Mouse (Mus musculus): ENCODE results near the gene Tle6. TPM values are rescaled to one million over a fixed set of nuclear protein-coding genes. Genes with fewer than 3 reads are reported as not detected.
"Not testable (repeated sequence)": the region's sequence is repeated elsewhere in the genome, so short reads cannot be mapped to it uniquely, and the experiment has no call there.

The Tle6 gene
- polyA plus RNA-seq, 1 experiment from 2014 or later: 30.1 TPM

DNA sequence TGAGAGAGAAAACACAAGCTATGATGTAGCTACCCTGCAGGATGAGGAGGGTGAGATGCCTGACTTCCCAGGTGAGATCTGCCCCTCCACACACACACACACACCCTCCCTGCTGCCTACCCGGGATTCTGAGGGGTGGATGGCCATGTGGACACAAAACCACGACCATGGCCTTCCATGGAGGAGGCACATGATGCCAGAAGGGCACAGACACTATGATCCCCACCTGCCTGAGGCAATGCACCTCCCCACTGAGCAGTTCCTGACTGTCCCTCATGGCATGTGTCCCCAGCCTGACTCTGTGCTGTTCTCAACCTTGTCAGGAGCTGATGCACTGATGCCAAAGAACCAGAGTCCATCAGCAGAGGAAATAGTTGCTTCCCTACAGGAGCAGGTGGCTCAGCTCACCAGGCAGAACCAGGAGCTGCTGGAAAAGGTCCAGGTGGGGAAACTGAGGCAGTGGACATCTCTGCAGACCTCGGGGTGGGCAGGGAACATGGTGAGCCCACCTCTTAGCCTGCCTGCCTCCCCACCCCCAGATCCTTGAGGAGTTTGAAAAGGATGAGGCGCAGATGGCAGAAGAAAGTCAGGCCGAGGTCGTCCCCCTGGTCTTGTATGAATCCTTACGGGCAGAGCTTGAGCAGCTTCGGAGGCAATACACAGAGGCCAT is 41.2 kb upstream of the Tle6 start:
- H3K27ac ChIP-seq (ENCODE audit: low read length): no peak overlapping the region; the same call in 1 of the 2 replicates
- H3K4me3 ChIP-seq (ENCODE audit: low read length): peak overlapping the region; percentile 85
- H3K9me3 ChIP-seq (ENCODE audit: control insufficient read depth, low read length): no peaks in the 10 kb centered on the region
- H3K4me1 ChIP-seq (replicated peaks; ENCODE audit: control insufficient read depth, insufficient read depth, low read length): peaks cover 12% of the 10 kb centered on the region
- WGBS: 75% methylated on average over 8 of the region's 8 CpGs
- peak overlapping the region; percentile 97 for H3K9ac ChIP-seq (ENCODE audit: low read length)
- ATAC-seq (ENCODE audit: low read depth): no peak
- no peaks in the 10 kb centered on the region for H3K36me3 ChIP-seq (ENCODE audit: control insufficient read depth, insufficient read depth, low read length)
- H3K4me2 ChIP-seq (ENCODE audit: low read depth, low read length): peak overlapping the region; percentile 92
- H3K27me3 ChIP-seq (ENCODE audit: control insufficient read depth, insufficient read depth, low read depth, low read length): no peaks in the 10 kb centered on the region

DNA sequence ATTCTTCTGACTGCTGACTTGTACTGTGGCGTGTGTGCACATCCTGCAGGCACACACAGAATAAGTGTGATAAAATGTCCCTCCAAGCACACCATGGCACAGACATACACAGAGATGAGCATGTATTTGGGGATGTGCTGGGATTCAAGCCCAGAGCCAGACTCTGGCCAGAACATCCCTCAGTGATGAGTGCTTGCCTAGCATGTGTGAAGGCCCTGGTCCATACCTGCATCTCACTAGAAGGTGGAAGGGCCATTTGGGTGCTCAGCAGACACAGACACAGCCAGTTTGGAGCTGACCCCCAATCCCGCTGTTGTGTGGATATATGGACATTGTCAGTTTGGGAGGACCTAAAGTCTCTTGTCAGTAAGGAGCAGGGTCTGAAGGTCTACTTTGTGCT is 40.7 kb upstream of the Tle6 start:
- ATAC-seq (ENCODE audit: low read depth): no peak
- H3K9ac ChIP-seq (ENCODE audit: low read length): no peak overlapping the region

DNA sequence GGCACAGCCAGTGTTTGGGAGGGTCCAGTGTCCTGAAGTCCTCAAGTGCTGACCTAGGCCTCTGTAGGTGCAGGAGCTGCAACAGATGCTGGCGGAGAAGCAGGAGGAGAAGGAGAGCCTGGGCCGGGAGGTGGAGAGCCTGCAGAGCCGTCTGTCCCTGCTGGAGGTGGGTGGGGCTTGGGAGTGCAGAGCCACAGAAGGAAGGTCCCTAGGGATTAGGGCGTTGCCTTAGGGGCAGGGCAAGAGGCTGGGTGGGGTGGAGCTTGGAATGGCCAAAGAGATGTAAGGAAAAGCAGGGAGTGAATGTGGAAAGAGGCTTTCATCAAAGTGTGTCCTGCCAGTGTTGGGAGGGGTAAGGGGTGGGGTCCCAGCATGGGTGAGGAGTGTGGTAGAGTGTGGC is 40.0 kb upstream of the Tle6 start:
- not testable (repeated sequence) for H3K27me3 ChIP-seq (ENCODE audit: control insufficient read depth, insufficient read depth, low read depth, low read length); H3K9me3 ChIP-seq (ENCODE audit: control insufficient read depth, low read length); ATAC-seq (ENCODE audit: low read depth); H3K36me3 ChIP-seq (ENCODE audit: control insufficient read depth, insufficient read depth, low read length); H3K27ac ChIP-seq (ENCODE audit: low read length); H3K4me3 ChIP-seq (ENCODE audit: low read length); H3K9ac ChIP-seq (ENCODE audit: low read length); H3K4me2 ChIP-seq (ENCODE audit: low read depth, low read length)
- peaks cover 12% of the 10 kb centered on the region for H3K4me1 ChIP-seq (replicated peaks; ENCODE audit: control insufficient read depth, insufficient read depth, low read length)
- WGBS: 27% methylated on average over 4 of the region's 4 CpGs

More for the DNA sequence above, 40.7 kb upstream of the Tle6 start:
- H3K4me2 ChIP-seq (ENCODE audit: low read depth, low read length): no peak overlapping the region
- no peak overlapping the region for H3K4me3 ChIP-seq (ENCODE audit: low read length)
- peaks cover 12% of the 10 kb centered on the region for H3K4me1 ChIP-seq (replicated peaks; ENCODE audit: control insufficient read depth, insufficient read depth, low read length)
- no peaks in the 10 kb centered on the region for H3K36me3 ChIP-seq (ENCODE audit: control insufficient read depth, insufficient read depth, low read length)
- no peaks in the 10 kb centered on the region for H3K9me3 ChIP-seq (ENCODE audit: control insufficient read depth, low read length)
- H3K27me3 ChIP-seq (ENCODE audit: control insufficient read depth, insufficient read depth, low read depth, low read length): no peaks in the 10 kb centered on the region
- no peak overlapping the region for H3K27ac ChIP-seq (ENCODE audit: low read length)
- 88% methylated on average over 2 of the region's 2 CpGs for WGBS

DNA sequence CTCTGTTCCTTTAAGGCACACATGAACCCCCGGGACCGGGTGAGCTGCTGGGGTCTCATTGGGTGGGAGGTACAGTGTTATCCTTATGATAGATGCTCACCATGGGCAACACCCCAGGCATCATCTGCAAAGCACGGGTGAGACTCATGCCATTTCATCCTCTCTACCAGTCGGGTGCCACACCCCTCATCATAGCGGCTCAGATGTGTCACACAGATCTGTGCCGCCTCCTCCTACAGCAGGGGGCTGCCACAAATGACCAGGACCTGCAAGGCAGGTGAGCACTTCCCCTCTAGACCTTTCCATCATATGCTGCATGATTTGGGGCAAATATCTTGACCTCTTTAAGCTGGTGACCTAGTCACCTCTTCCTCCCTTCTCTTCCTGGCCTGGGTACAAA is 37.2 kb upstream of the Tle6 start:
- Histone ChIP-seq H3K4me3 (ENCODE audit: low read length) (no peak overlapping the region), H3K9me3 (ENCODE audit: control insufficient read depth, low read length) (no peaks in the 10 kb centered on the region), H3K36me3 (ENCODE audit: control insufficient read depth, insufficient read depth, low read length) (no peaks in the 10 kb centered on the region), H3K27me3 (ENCODE audit: control insufficient read depth, insufficient read depth, low read depth, low read length) (no peaks in the 10 kb centered on the region), H3K4me1 (replicated peaks; ENCODE audit: control insufficient read depth, insufficient read depth, low read length) (peaks cover 12% of the 10 kb centered on the region), H3K27ac (ENCODE audit: low read length) (no peak overlapping the region), H3K4me2 (ENCODE audit: low read depth, low read length) (no peak overlapping the region), H3K9ac (ENCODE audit: low read length) (no peak overlapping the region)
- 61% methylated on average over 6 of the region's 6 CpGs for WGBS
- ATAC-seq (ENCODE audit: low read depth): no peak

DNA sequence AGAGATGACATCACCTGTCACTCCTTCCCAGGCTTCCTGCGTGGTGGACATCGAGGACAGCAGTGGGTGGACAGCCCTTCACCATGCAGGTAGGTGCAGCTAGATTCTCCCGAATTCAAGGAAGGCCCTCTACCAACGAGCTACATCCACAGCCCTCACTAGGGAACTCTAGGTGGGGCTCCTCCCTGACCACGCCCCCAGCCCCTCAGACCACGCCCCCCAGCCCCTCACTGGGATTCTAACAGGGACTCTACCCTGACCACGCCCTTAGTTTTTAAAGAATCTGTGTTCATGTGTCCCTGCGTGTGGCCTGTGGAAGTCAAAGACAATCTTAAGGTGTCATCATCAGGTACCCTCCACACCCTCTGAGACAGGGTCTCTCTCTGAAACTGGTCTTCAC is 35.5 kb upstream of the Tle6 start:
- Histone ChIP-seq H3K9ac (ENCODE audit: low read length) (no peak overlapping the region), H3K4me3 (ENCODE audit: low read length) (no peak overlapping the region), H3K36me3 (ENCODE audit: control insufficient read depth, insufficient read depth, low read length) (no peaks in the 10 kb centered on the region), H3K27ac (ENCODE audit: low read length) (no peak overlapping the region), H3K4me1 (replicated peaks; ENCODE audit: control insufficient read depth, insufficient read depth, low read length) (peaks cover 4% of the 10 kb centered on the region), H3K27me3 (ENCODE audit: control insufficient read depth, insufficient read depth, low read depth, low read length) (no peaks in the 10 kb centered on the region), H3K9me3 (ENCODE audit: control insufficient read depth, low read length) (no peaks in the 10 kb centered on the region), H3K4me2 (ENCODE audit: low read depth, low read length) (no peak overlapping the region)
- WGBS: 16% methylated on average over 8 of the region's 8 CpGs
- no peak for ATAC-seq (ENCODE audit: low read depth)

DNA sequence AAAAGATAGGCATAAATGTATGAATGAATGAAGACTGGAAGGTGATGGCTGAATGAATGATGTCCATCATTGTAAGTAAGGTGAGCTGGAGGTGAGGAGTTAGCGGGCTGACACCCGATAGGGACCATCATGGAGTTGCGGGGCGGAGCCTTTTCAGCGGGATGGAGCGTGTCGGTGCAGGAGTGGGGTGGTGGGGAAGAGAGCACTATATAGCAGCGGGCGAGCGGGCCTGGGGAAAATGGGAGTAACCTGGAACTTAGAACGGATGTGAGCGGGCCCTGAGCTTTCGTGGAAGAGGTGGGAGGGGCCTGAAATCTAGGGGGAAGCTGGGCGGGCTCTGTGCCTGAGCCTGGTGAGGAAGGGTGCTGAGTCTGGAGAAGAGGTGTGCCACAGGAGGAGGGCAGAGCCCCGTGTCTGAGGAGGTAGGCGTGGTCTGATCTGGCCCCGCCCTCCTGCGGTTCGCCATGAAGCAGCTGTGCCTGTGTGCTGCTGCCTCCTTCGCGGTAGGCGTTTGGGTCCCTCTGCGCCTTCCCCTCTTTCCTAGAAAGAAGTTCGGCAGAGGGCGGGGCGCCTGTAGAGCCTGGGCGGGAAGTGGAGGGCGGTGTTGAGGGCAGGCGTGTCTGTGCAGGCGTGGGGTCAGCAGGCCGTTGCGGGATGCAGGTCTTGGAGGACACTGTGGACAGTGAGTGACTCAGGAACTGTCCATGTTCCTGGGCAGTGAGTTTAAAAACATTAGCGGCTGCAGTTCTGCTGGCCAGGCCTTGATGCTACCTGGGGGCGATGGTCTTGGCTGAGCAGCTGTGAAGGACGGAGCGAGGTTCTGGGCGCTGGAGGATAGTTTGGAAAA is 32.6 kb upstream of the Tle6 start:
- Histone ChIP-seq H3K4me2 (ENCODE audit: low read depth, low read length) (peak overlapping the region; percentile 83), H3K36me3 (ENCODE audit: control insufficient read depth, insufficient read depth, low read length) (no peaks in the 10 kb centered on the region), H3K9ac (ENCODE audit: low read length) (peak overlapping the region; percentile 72), H3K27me3 (ENCODE audit: control insufficient read depth, insufficient read depth, low read depth, low read length) (no peaks in the 10 kb centered on the region), H3K9me3 (ENCODE audit: control insufficient read depth, low read length) (no peaks in the 10 kb centered on the region), H3K4me3 (ENCODE audit: low read length) (peak overlapping the region; percentile 59), H3K27ac (ENCODE audit: low read length) (peak overlapping the region; percentile 57), H3K4me1 (replicated peaks; ENCODE audit: control insufficient read depth, insufficient read depth, low read length) (peaks cover 4% of the 10 kb centered on the region)
- WGBS: 3% methylated on average over 36 of the region's 37 CpGs
- ATAC-seq (ENCODE audit: low read depth): peak; percentile 96

DNA sequence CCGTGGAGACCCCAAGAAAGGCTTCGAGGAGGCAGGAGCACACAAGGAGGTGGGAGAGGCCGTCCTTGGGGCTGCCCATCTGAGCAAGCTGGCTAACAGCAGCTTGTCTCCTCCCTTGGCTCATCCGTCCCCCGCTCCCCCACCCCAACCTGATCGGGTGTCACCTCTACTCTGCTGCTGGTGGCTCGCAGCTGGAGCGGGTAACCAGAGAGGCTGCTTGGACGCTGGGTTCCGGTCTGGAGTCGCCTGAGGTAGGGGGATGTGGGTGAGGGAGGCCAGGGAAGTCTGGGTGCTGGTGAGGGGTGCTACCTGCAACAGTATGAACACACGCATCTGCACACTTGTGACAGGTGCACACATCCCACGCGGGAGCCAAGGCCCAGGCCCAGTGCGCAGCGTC is 27.5 kb upstream of the Tle6 start, which contains the start of gene Ankrd24:
Gene Ankrd24 (plus strand): TSS at position 151 of the 400 bp plus-strand sequence.
- peaks cover 14% of the 10 kb centered on the region for H3K4me1 ChIP-seq (replicated peaks; ENCODE audit: control insufficient read depth, insufficient read depth, low read length)
- ATAC-seq (ENCODE audit: low read depth): no peak
- peak within 1 kb of the TSS; percentile 86 for H3K4me2 ChIP-seq (ENCODE audit: low read depth, low read length)
- H3K27ac ChIP-seq (ENCODE audit: low read length): peak within 1 kb of the TSS; percentile 88
- no peaks in the 10 kb centered on the region for H3K9me3 ChIP-seq (ENCODE audit: control insufficient read depth, low read length)
- peak within 1 kb of the TSS; percentile 76 for H3K4me3 ChIP-seq (ENCODE audit: low read length)
- WGBS: 72% methylated on average over 16 of the region's 16 CpGs
- H3K36me3 ChIP-seq (ENCODE audit: control insufficient read depth, insufficient read depth, low read length): peaks cover 13% of the 10 kb centered on the region; the same call in 1 of the 2 replicates
- peak within 1 kb of the TSS; percentile 84 for H3K9ac ChIP-seq (ENCODE audit: low read length)
- H3K27me3 ChIP-seq (ENCODE audit: control insufficient read depth, insufficient read depth, low read depth, low read length): no peaks in the 10 kb centered on the region

DNA sequence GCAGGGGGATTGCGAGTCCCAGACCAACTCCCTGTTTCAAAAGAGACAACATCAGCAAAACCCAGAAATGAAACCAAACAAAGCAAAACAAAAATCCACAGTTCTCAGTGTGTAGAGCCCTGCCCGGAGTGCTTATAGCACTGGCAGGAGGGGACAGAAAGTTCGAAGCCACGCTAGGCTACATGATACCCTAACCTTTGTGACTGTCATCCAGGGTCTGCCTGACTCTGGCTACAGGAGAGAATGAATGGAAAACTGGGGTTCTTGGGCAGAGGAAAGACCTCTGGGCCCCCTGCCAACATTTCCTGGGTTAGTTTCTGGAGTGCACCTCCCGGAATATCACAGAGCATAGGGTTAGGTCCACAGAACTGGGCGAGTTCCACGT is 27.0 kb upstream of the Tle6 start:
- Histone ChIP-seq H3K9me3 (ENCODE audit: control insufficient read depth, low read length) (no peaks in the 10 kb centered on the region), H3K27me3 (ENCODE audit: control insufficient read depth, insufficient read depth, low read depth, low read length) (no peaks in the 10 kb centered on the region), H3K36me3 (ENCODE audit: control insufficient read depth, insufficient read depth, low read length) (peaks cover 13% of the 10 kb centered on the region; the same call in 1 of the 2 replicates), H3K4me1 (replicated peaks; ENCODE audit: control insufficient read depth, insufficient read depth, low read length) (peaks cover 14% of the 10 kb centered on the region), H3K27ac (ENCODE audit: low read length) (peak overlapping the region; percentile 88), H3K4me3 (ENCODE audit: low read length) (peak overlapping the region; percentile 76), H3K9ac (ENCODE audit: low read length) (peak overlapping the region; percentile 84), H3K4me2 (ENCODE audit: low read depth, low read length) (peak overlapping the region; percentile 86)
- 40% methylated on average over 7 of the region's 7 CpGs for WGBS
- ATAC-seq (ENCODE audit: low read depth): peak; percentile 26
